Mouse (Mus musculus): ENCODE data around the gene Egfem1. TPM values are rescaled to one million over a fixed set of nuclear protein-coding genes. Genes with fewer than 3 reads are reported as not detected.
A peak's percentile ranks its signal among the peaks of the same experiment; 100 is the strongest.

Egfem1 gene
- total and polyA plus RNA-seq, 3 experiments: 0.04 TPM; not detected in 2

GRCm38 (mm10) chr3:29082296-29082995 is 623 bp downstream of the Egfem1 start:
- Histone ChIP-seq H3K27me3 (ENCODE audit: control insufficient read depth, insufficient read depth, low read length) (peaks cover 4% of the 10 kb centered on the region), H3K9ac (ENCODE audit: low read depth, low read length) (peak overlapping the region; percentile 31; the same call in 1 of the 2 replicates), H3K4me3 (peak overlapping the region; percentile 33), H3K27ac (no peak overlapping the region), H3K36me3 (ENCODE audit: control insufficient read depth, insufficient read depth, low read length) (no peaks in the 10 kb centered on the region), H3K79me2 (replicated peaks; ENCODE audit: control insufficient read depth, insufficient read depth, low read length) (no peaks in the 10 kb centered on the region), H3K4me1 (ENCODE audit: control insufficient read depth, insufficient read depth, low read length) (no peaks in the 10 kb centered on the region)
- intact Hi-C loops (cut with DNase I): no loop called here
- DNase-seq: peak; percentile 17 to 26
- TF ChIP-seq CTCF (IDR thresholded peaks at IDR 0.05) (no peak), EP300 (IDR thresholded peaks at IDR 0.05; ENCODE audit: insufficient read depth, low read depth, low read length) (no peak), POLR2A (IDR thresholded peaks at IDR 0.05; ENCODE audit: insufficient read depth, low read depth, low read length) (no peak)
- 1% methylated on average over 57 of the region's 59 CpGs for WGBS

- no peaks in the 10 kb centered on the region for H3K4me1 ChIP-seq (ENCODE audit: control insufficient read depth, insufficient read depth, low read length)
- H3K4me3 ChIP-seq: peak overlapping the region; percentile 33
- no peak overlapping the region for H3K9ac ChIP-seq (ENCODE audit: low read depth, low read length)
- H3K27me3 ChIP-seq (ENCODE audit: control insufficient read depth, insufficient read depth, low read length): peaks cover 4% of the 10 kb centered on the region
- H3K27ac ChIP-seq: no peak overlapping the region
- no peaks in the 10 kb centered on the region for H3K36me3 ChIP-seq (ENCODE audit: control insufficient read depth, insufficient read depth, low read length)
- no peak for TF ChIP-seq POLR2A (IDR thresholded peaks at IDR 0.05; ENCODE audit: insufficient read depth, low read depth, low read length)
- TF ChIP-seq EP300 (IDR thresholded peaks at IDR 0.05; ENCODE audit: insufficient read depth, low read depth, low read length): no peak
- no peak for TF ChIP-seq CTCF (IDR thresholded peaks at IDR 0.05)
- intact Hi-C loops (cut with DNase I): no loop called here
- WGBS: 5% methylated on average over 12 of the region's 12 CpGs
- no peaks in the 10 kb centered on the region for H3K79me2 ChIP-seq (replicated peaks; ENCODE audit: control insufficient read depth, insufficient read depth, low read length)
- DNase-seq: no peak
Observed at GRCm38 (mm10) chr3:29082996-29083350, 1.1 kb downstream of the Egfem1 start.

- intact Hi-C loops (cut with DNase I): no loop called here
- H3K27ac ChIP-seq: no peak overlapping the region
- H3K9ac ChIP-seq (ENCODE audit: low read depth, low read length): no peak overlapping the region
- TF ChIP-seq EP300 (IDR thresholded peaks at IDR 0.05; ENCODE audit: insufficient read depth, low read depth, low read length) (no peak), CTCF (IDR thresholded peaks at IDR 0.05) (no peak), POLR2A (IDR thresholded peaks at IDR 0.05; ENCODE audit: insufficient read depth, low read depth, low read length) (no peak)
- no peak for DNase-seq
- 42% methylated on average over 2 of the region's 2 CpGs for WGBS
- no peaks in the 10 kb centered on the region for H3K36me3 ChIP-seq (ENCODE audit: control insufficient read depth, insufficient read depth, low read length)
- no peaks in the 10 kb centered on the region for H3K79me2 ChIP-seq (replicated peaks; ENCODE audit: control insufficient read depth, insufficient read depth, low read length)
- H3K27me3 ChIP-seq (ENCODE audit: control insufficient read depth, insufficient read depth, low read length): no peaks in the 10 kb centered on the region
- no peaks in the 10 kb centered on the region for H3K4me1 ChIP-seq (ENCODE audit: control insufficient read depth, insufficient read depth, low read length)
- no peak overlapping the region for H3K4me3 ChIP-seq
Observed at GRCm38 (mm10) chr3:29098467-29098866, 16.6 kb downstream of the Egfem1 start.

- no peak for TF ChIP-seq CTCF (IDR thresholded peaks at IDR 0.05)
- no peak for TF ChIP-seq EP300 (IDR thresholded peaks at IDR 0.05; ENCODE audit: insufficient read depth, low read depth, low read length)
- TF ChIP-seq POLR2A (IDR thresholded peaks at IDR 0.05; ENCODE audit: insufficient read depth, low read depth, low read length): no peak
- WGBS: 61% methylated on average over 3 of the region's 3 CpGs
- Histone ChIP-seq H3K4me1 (ENCODE audit: control insufficient read depth, insufficient read depth, low read length) (no peaks in the 10 kb centered on the region), H3K79me2 (replicated peaks; ENCODE audit: control insufficient read depth, insufficient read depth, low read length) (no peaks in the 10 kb centered on the region), H3K9ac (ENCODE audit: low read depth, low read length) (no peak overlapping the region), H3K27me3 (ENCODE audit: control insufficient read depth, insufficient read depth, low read length) (no peaks in the 10 kb centered on the region), H3K4me3 (no peak overlapping the region), H3K27ac (no peak overlapping the region), H3K36me3 (ENCODE audit: control insufficient read depth, insufficient read depth, low read length) (no peaks in the 10 kb centered on the region)
- DNase-seq: no peak
- intact Hi-C loops (cut with DNase I): no loop called here
Observed at GRCm38 (mm10) chr3:29106016-29106723, 24.3 kb downstream of the Egfem1 start.

GRCm38 (mm10) chr3:29107134-29107533 is 25.3 kb downstream of the Egfem1 start:
- 69% methylated on average over 1 of the region's 1 CpGs for WGBS
- Histone ChIP-seq H3K4me3 (no peak overlapping the region), H3K79me2 (replicated peaks; ENCODE audit: control insufficient read depth, insufficient read depth, low read length) (no peaks in the 10 kb centered on the region), H3K4me1 (ENCODE audit: control insufficient read depth, insufficient read depth, low read length) (no peaks in the 10 kb centered on the region), H3K27me3 (ENCODE audit: control insufficient read depth, insufficient read depth, low read length) (no peaks in the 10 kb centered on the region), H3K27ac (no peak overlapping the region), H3K9ac (ENCODE audit: low read depth, low read length) (no peak overlapping the region), H3K36me3 (ENCODE audit: control insufficient read depth, insufficient read depth, low read length) (no peaks in the 10 kb centered on the region)
- intact Hi-C loops (cut with DNase I): no loop called here
- DNase-seq: no peak
- TF ChIP-seq POLR2A (IDR thresholded peaks at IDR 0.05; ENCODE audit: insufficient read depth, low read depth, low read length) (no peak), CTCF (IDR thresholded peaks at IDR 0.05) (no peak), EP300 (IDR thresholded peaks at IDR 0.05; ENCODE audit: insufficient read depth, low read depth, low read length) (no peak)

- no peak for DNase-seq
- Histone ChIP-seq H3K79me2 (replicated peaks; ENCODE audit: control insufficient read depth, insufficient read depth, low read length) (no peaks in the 10 kb centered on the region), H3K4me3 (no peak overlapping the region), H3K4me1 (ENCODE audit: control insufficient read depth, insufficient read depth, low read length) (no peaks in the 10 kb centered on the region), H3K27me3 (ENCODE audit: control insufficient read depth, insufficient read depth, low read length) (no peaks in the 10 kb centered on the region), H3K36me3 (ENCODE audit: control insufficient read depth, insufficient read depth, low read length) (no peaks in the 10 kb centered on the region), H3K9ac (ENCODE audit: low read depth, low read length) (no peak overlapping the region), H3K27ac (no peak overlapping the region)
- TF ChIP-seq POLR2A (IDR thresholded peaks at IDR 0.05; ENCODE audit: insufficient read depth, low read depth, low read length) (no peak), CTCF (IDR thresholded peaks at IDR 0.05) (no peak), EP300 (IDR thresholded peaks at IDR 0.05; ENCODE audit: insufficient read depth, low read depth, low read length) (no peak)
- intact Hi-C loops (cut with DNase I): no loop called here
- 76% methylated on average over 2 of the region's 2 CpGs for WGBS
Observed at GRCm38 (mm10) chr3:29110321-29110720, 28.5 kb downstream of the Egfem1 start.

All from heart, adult 2 months (tissue).